ENCODE assay signal across 29 mouse cellular contexts in the genomic region with DNA sequence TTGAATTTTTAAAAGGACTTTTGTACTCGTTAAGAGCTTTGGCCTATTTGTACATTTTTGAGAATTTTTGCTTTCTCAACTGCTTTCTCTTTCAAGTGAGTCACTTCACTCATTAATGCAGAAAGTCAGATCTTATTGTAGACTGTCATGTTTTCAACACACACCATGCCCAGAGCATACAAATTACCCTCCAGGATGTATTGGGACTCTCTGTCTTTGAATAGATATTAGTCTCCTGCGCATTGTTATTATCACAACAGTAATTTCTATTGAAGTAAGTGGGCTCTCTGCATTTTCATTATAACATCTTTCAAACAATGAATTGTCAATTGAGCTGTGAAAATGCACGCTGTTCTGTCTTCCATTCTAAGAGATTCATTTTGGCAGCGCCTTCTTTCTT.
DNase-seq lines count a peak whose midpoint lies in the region; ATAC-seq and TF ChIP-seq lines count a peak whose summit lies in the region.
"Had no signal": no experiment of that assay in that cellular context is flagged by ENCODE, and none has a peak within 500 bp of the region (broad histone marks: within the 10 kb centered on the region; RNA-seq: fewer than 3 reads in every experiment).

No protein-coding gene starts in this region.

- no peak overlapping the region for H3K4me2 ChIP-seq in forebrain, embryonic 14.5 days (ENCODE audit: low read length)
- H3K4me2 ChIP-seq in forebrain, embryonic 15.5 days (replicated peaks) = no peak overlapping the region
- H3K4me2 ChIP-seq in midbrain, embryonic 12.5 days (replicated peaks) = no peak overlapping the region
- H3K4me2 ChIP-seq in midbrain, postnatal 0 days (ENCODE audit: low read depth, low read length, poor library complexity, severe bottlenecking) = no peak overlapping the region
- H3K4me2 ChIP-seq in liver, embryonic 12.5 days = no peak overlapping the region
- H3K4me2 ChIP-seq: embryonic facial prominence, embryonic 13.5 days; heart, embryonic 12.5 days; heart, embryonic 15.5 days; hindbrain, embryonic 13.5 days; intestine, embryonic 15.5 days had no signal

- no peaks in the 10 kb centered on the region for H3K9me3 ChIP-seq in forebrain, embryonic 14.5 days (replicated peaks; ENCODE audit: control insufficient read depth, low read length)
- H3K9me3 ChIP-seq in forebrain, embryonic 15.5 days = no peaks in the 10 kb centered on the region
- no peaks in the 10 kb centered on the region for H3K9me3 ChIP-seq in midbrain, embryonic 12.5 days
- H3K9me3 ChIP-seq in midbrain, postnatal 0 days (ENCODE audit: low read length) = no peaks in the 10 kb centered on the region
- H3K9me3 ChIP-seq in liver, embryonic 12.5 days (replicated peaks) = no peaks in the 10 kb centered on the region
- H3K9me3 ChIP-seq: embryonic facial prominence, embryonic 10.5 days; embryonic facial prominence, embryonic 13.5 days; G1E; heart, embryonic 12.5 days; heart, embryonic 15.5 days; hindbrain, embryonic 10.5 days; hindbrain, embryonic 13.5 days; intestine, embryonic 15.5 days had no signal

- no peak for DNase-seq in forebrain, embryonic 14.5 days (ENCODE audit: low spot score)
- DNase-seq in midbrain, postnatal 0 days (ENCODE audit: low spot score) = no peak
- peak; percentile 48 for DNase-seq in Muller cell, postnatal 12 days (ENCODE audit: inconsistent ontology term)
- DNase-seq: adrenal gland, adult 2 months; adrenal gland, postnatal 14 days; B cell, adult 2 months; cerebellum, adult 11-12 months; cerebellum, adult 8-10 months; cerebellum, postnatal 10 days; cerebellum, postnatal 36 days; embryo, embryonic 11 days; gastrocnemius, postnatal 25 days; heart, adult 18-20 months; heart, postnatal 10 days; heart, postnatal 36 days; kidney, adult 11 months had no signal

- H3K4me1 ChIP-seq in forebrain, embryonic 14.5 days (ENCODE audit: control insufficient read depth, insufficient read depth, low read length) = peaks cover 10% of the 10 kb centered on the region; the same call in 1 of the 2 replicates
- peaks cover 18% of the 10 kb centered on the region for H3K4me1 ChIP-seq in forebrain, embryonic 15.5 days
- H3K4me1 ChIP-seq in midbrain, embryonic 12.5 days = peaks cover 8% of the 10 kb centered on the region
- H3K4me1 ChIP-seq in midbrain, postnatal 0 days (ENCODE audit: insufficient read depth, low read length) = no peaks in the 10 kb centered on the region
- no peaks in the 10 kb centered on the region for H3K4me1 ChIP-seq in liver, embryonic 12.5 days
- H3K4me1 ChIP-seq: embryonic facial prominence, embryonic 10.5 days; embryonic facial prominence, embryonic 13.5 days; heart, embryonic 12.5 days; heart, embryonic 15.5 days; intestine, embryonic 15.5 days had no signal

- WGBS in forebrain, embryonic 14.5 days = 38% methylated on average over 4 of the region's 4 CpGs
- 38% methylated on average over 4 of the region's 4 CpGs for WGBS in forebrain, embryonic 15.5 days
- 53% methylated on average over 4 of the region's 4 CpGs for WGBS in midbrain, embryonic 12.5 days
- WGBS in midbrain, postnatal 0 days = 37% methylated on average over 4 of the region's 4 CpGs
- 70% methylated on average over 4 of the region's 4 CpGs for WGBS in liver, embryonic 12.5 days (ENCODE audit: insufficient replicate concordance)

- H3K36me3 ChIP-seq in forebrain, embryonic 14.5 days (ENCODE audit: control insufficient read depth, insufficient read depth, low read length) = no peaks in the 10 kb centered on the region
- no peaks in the 10 kb centered on the region for H3K36me3 ChIP-seq in forebrain, embryonic 15.5 days
- no peaks in the 10 kb centered on the region for H3K36me3 ChIP-seq in midbrain, embryonic 12.5 days
- 0 out of 2 replicates have a peak, but pooled peaks cover 2% of the 10 kb centered on the region for H3K36me3 ChIP-seq in midbrain, postnatal 0 days (ENCODE audit: insufficient read depth, low read length)
- no peaks in the 10 kb centered on the region for H3K36me3 ChIP-seq in liver, embryonic 12.5 days
- H3K36me3 ChIP-seq: embryonic facial prominence, embryonic 10.5 days; embryonic facial prominence, embryonic 13.5 days; G1E; heart, embryonic 12.5 days; heart, embryonic 15.5 days; hindbrain, embryonic 10.5 days; hindbrain, embryonic 13.5 days; intestine, embryonic 15.5 days had no signal

- no peaks in the 10 kb centered on the region for H3K27me3 ChIP-seq in forebrain, embryonic 14.5 days (replicated peaks; ENCODE audit: control insufficient read depth, insufficient read depth, low read length)
- no peaks in the 10 kb centered on the region for H3K27me3 ChIP-seq in forebrain, embryonic 15.5 days
- no peaks in the 10 kb centered on the region for H3K27me3 ChIP-seq in midbrain, embryonic 12.5 days
- H3K27me3 ChIP-seq in midbrain, postnatal 0 days (ENCODE audit: insufficient read depth, low read length) = no peaks in the 10 kb centered on the region
- no peaks in the 10 kb centered on the region for H3K27me3 ChIP-seq in liver, embryonic 12.5 days (replicated peaks)
- H3K27me3 ChIP-seq: CH12.LX; embryonic facial prominence, embryonic 13.5 days; heart, embryonic 12.5 days; heart, embryonic 15.5 days; hindbrain, embryonic 13.5 days; intestine, embryonic 15.5 days had no signal

- no peak overlapping the region for H3K4me3 ChIP-seq in forebrain, embryonic 14.5 days (ENCODE audit: low read depth, low read length)
- no peak overlapping the region for H3K4me3 ChIP-seq in forebrain, embryonic 15.5 days
- H3K4me3 ChIP-seq in midbrain, embryonic 12.5 days = no peak overlapping the region
- H3K4me3 ChIP-seq in midbrain, postnatal 0 days (ENCODE audit: low read depth, low read length) = no peak overlapping the region
- H3K4me3 ChIP-seq in liver, embryonic 12.5 days = no peak overlapping the region
- H3K4me3 ChIP-seq: embryonic facial prominence, embryonic 10.5 days; embryonic facial prominence, embryonic 13.5 days; heart, embryonic 12.5 days; heart, embryonic 15.5 days; hindbrain, embryonic 10.5 days; hindbrain, embryonic 13.5 days; intestine, embryonic 15.5 days had no signal

- H3K9ac ChIP-seq in forebrain, embryonic 14.5 days (ENCODE audit: low read length) = no peak overlapping the region
- H3K9ac ChIP-seq in forebrain, embryonic 15.5 days (replicated peaks) = no peak overlapping the region
- no peak overlapping the region for H3K9ac ChIP-seq in midbrain, embryonic 12.5 days (replicated peaks)
- H3K9ac ChIP-seq in midbrain, postnatal 0 days (replicated peaks; ENCODE audit: low read length, poor library complexity, severe bottlenecking) = no peak overlapping the region
- H3K9ac ChIP-seq in liver, embryonic 12.5 days = no peak overlapping the region
- H3K9ac ChIP-seq: embryonic facial prominence, embryonic 13.5 days; heart, embryonic 12.5 days; heart, embryonic 15.5 days; hindbrain, embryonic 13.5 days; intestine, embryonic 15.5 days had no signal

- peak; percentile 26; the same call in 1 of the 2 replicates for ATAC-seq in forebrain, embryonic 14.5 days
- no peak for ATAC-seq in forebrain, embryonic 15.5 days (replicated peaks)
- ATAC-seq in midbrain, embryonic 12.5 days (ENCODE audit: low FRiP score, low read depth) = peak; percentile 58; the same call in 1 of the 2 replicates
- ATAC-seq in midbrain, postnatal 0 days (ENCODE audit: low FRiP score) = no peak
- ATAC-seq in liver, embryonic 12.5 days = no peak
- ATAC-seq: hindbrain, embryonic 16.5 days; intestine, embryonic 15.5 days had no signal

- no peak for TF ChIP-seq CTCF in midbrain, postnatal 0 days (IDR thresholded peaks at IDR 0.05)

- no peak overlapping the region for H3K27ac ChIP-seq in forebrain, embryonic 14.5 days (ENCODE audit: low read depth, low read length)
- no peak overlapping the region for H3K27ac ChIP-seq in forebrain, embryonic 15.5 days (replicated peaks)
- no peak overlapping the region for H3K27ac ChIP-seq in midbrain, embryonic 12.5 days (replicated peaks)
- no peak overlapping the region for H3K27ac ChIP-seq in midbrain, postnatal 0 days (ENCODE audit: low read depth, low read length)
- H3K27ac ChIP-seq in liver, embryonic 12.5 days = no peak overlapping the region
- H3K27ac ChIP-seq: embryonic facial prominence, embryonic 10.5 days; embryonic facial prominence, embryonic 13.5 days; heart, embryonic 15.5 days; hindbrain, embryonic 10.5 days; hindbrain, embryonic 13.5 days; intestine, embryonic 15.5 days had no signal

Comparison
In these comparisons a context has a peak if more than half of its experiments do, and no peak if none do; other contexts are left out.
1. ATAC-seq: peak in forebrain, embryonic 14.5 days (single experiment) and midbrain, embryonic 12.5 days (single experiment); none in forebrain, embryonic 15.5 days (single experiment), midbrain, postnatal 0 days (single experiment) and liver, embryonic 12.5 days (single experiment).